Mouse (Mus musculus): ENCODE measurements around the gene Mia2. TPM values are rescaled to one million over a fixed set of nuclear protein-coding genes. Genes with fewer than 3 reads are reported as not detected.

Mia2 gene
- polyA plus RNA-seq, 1 experiment from 2014 or later: 37.2 TPM

GRCm38 (mm10) chr12:59133437-59133999 is 37.9 kb downstream of the Mia2 start:
- Histone ChIP-seq H3K4me2 (replicated peaks) (no peak overlapping the region), H3K27me3 (no peaks in the 10 kb centered on the region), H3K9ac (replicated peaks) (no peak overlapping the region), H3K36me3 (peaks cover 3% of the 10 kb centered on the region; the same call in 1 of the 2 replicates), H3K27ac (replicated peaks) (no peak overlapping the region), H3K4me1 (peaks cover 34% of the 10 kb centered on the region), H3K4me3 (no peak overlapping the region), H3K9me3 (no peaks in the 10 kb centered on the region)
- WGBS: 92% methylated on average over 10 of the region's 10 CpGs
- no peak for ATAC-seq (replicated peaks)

- 94% methylated on average over 4 of the region's 4 CpGs for WGBS
- no peaks in the 10 kb centered on the region for H3K27me3 ChIP-seq
- H3K36me3 ChIP-seq: peaks cover 16% of the 10 kb centered on the region
- H3K9me3 ChIP-seq: no peaks in the 10 kb centered on the region
- no peak overlapping the region for H3K9ac ChIP-seq (replicated peaks)
- no peak for ATAC-seq (replicated peaks)
- H3K4me2 ChIP-seq (replicated peaks): no peak overlapping the region
- no peak overlapping the region for H3K27ac ChIP-seq (replicated peaks)
- H3K4me3 ChIP-seq: no peak overlapping the region
- peaks cover 20% of the 10 kb centered on the region for H3K4me1 ChIP-seq
Measured at GRCm38 (mm10) chr12:59135096-59135495, 39.5 kb downstream of the Mia2 start.

GRCm38 (mm10) chr12:59135533-59136300 is 40.1 kb downstream of the Mia2 start:
- Histone ChIP-seq H3K9ac (replicated peaks) (no peak overlapping the region), H3K4me1 (peaks cover 14% of the 10 kb centered on the region), H3K27ac (replicated peaks) (no peak overlapping the region), H3K27me3 (no peaks in the 10 kb centered on the region), H3K4me3 (no peak overlapping the region), H3K9me3 (no peaks in the 10 kb centered on the region), H3K36me3 (peaks cover 16% of the 10 kb centered on the region), H3K4me2 (replicated peaks) (no peak overlapping the region)
- 94% methylated on average over 13 of the region's 13 CpGs for WGBS
- ATAC-seq (replicated peaks): no peak

GRCm38 (mm10) chr12:59137031-59137430 is 41.4 kb downstream of the Mia2 start:
- 89% methylated on average over 6 of the region's 6 CpGs for WGBS
- peaks cover 26% of the 10 kb centered on the region for H3K36me3 ChIP-seq
- no peak overlapping the region for H3K9ac ChIP-seq (replicated peaks)
- no peak overlapping the region for H3K4me2 ChIP-seq (replicated peaks)
- no peak overlapping the region for H3K4me3 ChIP-seq
- H3K9me3 ChIP-seq: no peaks in the 10 kb centered on the region
- peaks cover 13% of the 10 kb centered on the region for H3K4me1 ChIP-seq
- no peak for ATAC-seq (replicated peaks)
- no peaks in the 10 kb centered on the region for H3K27me3 ChIP-seq
- no peak overlapping the region for H3K27ac ChIP-seq (replicated peaks)

- H3K27ac ChIP-seq (replicated peaks): no peak overlapping the region
- no peak overlapping the region for H3K9ac ChIP-seq (replicated peaks)
- H3K9me3 ChIP-seq: no peaks in the 10 kb centered on the region
- H3K4me1 ChIP-seq: no peaks in the 10 kb centered on the region
- 88% methylated on average over 2 of the region's 2 CpGs for WGBS
- peaks cover 27% of the 10 kb centered on the region for H3K36me3 ChIP-seq
- H3K27me3 ChIP-seq: no peaks in the 10 kb centered on the region
- no peak overlapping the region for H3K4me2 ChIP-seq (replicated peaks)
- no peak overlapping the region for H3K4me3 ChIP-seq
- ATAC-seq (replicated peaks): no peak
Measured at GRCm38 (mm10) chr12:59139372-59139771, 43.8 kb downstream of the Mia2 start.

GRCm38 (mm10) chr12:59145130-59145529 is 49.5 kb downstream of the Mia2 start:
- Histone ChIP-seq H3K36me3 (peaks cover 47% of the 10 kb centered on the region), H3K27me3 (no peaks in the 10 kb centered on the region), H3K9me3 (no peaks in the 10 kb centered on the region), H3K9ac (replicated peaks) (no peak overlapping the region), H3K27ac (replicated peaks) (no peak overlapping the region), H3K4me3 (no peak overlapping the region), H3K4me1 (no peaks in the 10 kb centered on the region), H3K4me2 (replicated peaks) (no peak overlapping the region)
- ATAC-seq (replicated peaks): no peak

- Histone ChIP-seq H3K9ac (replicated peaks) (no peak overlapping the region), H3K4me3 (no peak overlapping the region), H3K9me3 (no peaks in the 10 kb centered on the region), H3K27me3 (no peaks in the 10 kb centered on the region), H3K4me1 (no peaks in the 10 kb centered on the region), H3K27ac (replicated peaks) (no peak overlapping the region), H3K36me3 (peaks cover 60% of the 10 kb centered on the region), H3K4me2 (replicated peaks) (no peak overlapping the region)
- WGBS: 94% methylated on average over 4 of the region's 4 CpGs
- ATAC-seq (replicated peaks): no peak
Measured at GRCm38 (mm10) chr12:59149691-59150090, 54.1 kb downstream of the Mia2 start.

- ATAC-seq (replicated peaks): no peak
- H3K4me2 ChIP-seq (replicated peaks): no peak overlapping the region
- no peak overlapping the region for H3K9ac ChIP-seq (replicated peaks)
- peaks cover 50% of the 10 kb centered on the region for H3K36me3 ChIP-seq
- H3K9me3 ChIP-seq: no peaks in the 10 kb centered on the region
- no peaks in the 10 kb centered on the region for H3K27me3 ChIP-seq
- 74% methylated on average over 2 of the region's 2 CpGs for WGBS
- no peak overlapping the region for H3K27ac ChIP-seq (replicated peaks)
- H3K4me3 ChIP-seq: no peak overlapping the region
- H3K4me1 ChIP-seq: no peaks in the 10 kb centered on the region
Measured at GRCm38 (mm10) chr12:59161091-59161490, 65.5 kb downstream of the Mia2 start.

- 95% methylated on average over 2 of the region's 2 CpGs for WGBS
- H3K9me3 ChIP-seq: no peaks in the 10 kb centered on the region
- no peak overlapping the region for H3K4me2 ChIP-seq (replicated peaks)
- H3K27me3 ChIP-seq: no peaks in the 10 kb centered on the region
- no peak overlapping the region for H3K27ac ChIP-seq (replicated peaks)
- H3K4me3 ChIP-seq: no peak overlapping the region
- H3K4me1 ChIP-seq: no peaks in the 10 kb centered on the region
- peaks cover 44% of the 10 kb centered on the region for H3K36me3 ChIP-seq
- no peak overlapping the region for H3K9ac ChIP-seq (replicated peaks)
- ATAC-seq (replicated peaks): no peak
Measured at GRCm38 (mm10) chr12:59162797-59163196, 67.2 kb downstream of the Mia2 start.

GRCm38 (mm10) chr12:59164522-59164921 is 68.9 kb downstream of the Mia2 start:
- H3K9ac ChIP-seq (replicated peaks): no peak overlapping the region
- no peak overlapping the region for H3K4me3 ChIP-seq
- no peak for ATAC-seq (replicated peaks)
- H3K27ac ChIP-seq (replicated peaks): no peak overlapping the region
- no peaks in the 10 kb centered on the region for H3K27me3 ChIP-seq
- no peaks in the 10 kb centered on the region for H3K9me3 ChIP-seq
- peaks cover 43% of the 10 kb centered on the region for H3K36me3 ChIP-seq
- no peak overlapping the region for H3K4me2 ChIP-seq (replicated peaks)
- 94% methylated on average over 6 of the region's 6 CpGs for WGBS
- no peaks in the 10 kb centered on the region for H3K4me1 ChIP-seq

GRCm38 (mm10) chr12:59166557-59166956 is 71.0 kb downstream of the Mia2 start:
- Histone ChIP-seq H3K27me3 (no peaks in the 10 kb centered on the region), H3K9ac (replicated peaks) (no peak overlapping the region), H3K9me3 (no peaks in the 10 kb centered on the region), H3K4me3 (no peak overlapping the region), H3K4me1 (no peaks in the 10 kb centered on the region), H3K36me3 (peaks cover 39% of the 10 kb centered on the region), H3K4me2 (replicated peaks) (no peak overlapping the region), H3K27ac (replicated peaks) (no peak overlapping the region)
- no peak for ATAC-seq (replicated peaks)
- 93% methylated on average over 4 of the region's 4 CpGs for WGBS

GRCm38 (mm10) chr12:59169935-59170334 is 74.3 kb downstream of the Mia2 start:
- no peaks in the 10 kb centered on the region for H3K4me1 ChIP-seq
- H3K27me3 ChIP-seq: no peaks in the 10 kb centered on the region
- H3K27ac ChIP-seq (replicated peaks): no peak overlapping the region
- no peak for ATAC-seq (replicated peaks)
- WGBS: 78% methylated on average over 4 of the region's 4 CpGs
- H3K9ac ChIP-seq (replicated peaks): no peak overlapping the region
- no peaks in the 10 kb centered on the region for H3K9me3 ChIP-seq
- H3K4me2 ChIP-seq (replicated peaks): no peak overlapping the region
- no peak overlapping the region for H3K4me3 ChIP-seq
- peaks cover 30% of the 10 kb centered on the region for H3K36me3 ChIP-seq

- 93% methylated on average over 3 of the region's 3 CpGs for WGBS
- no peaks in the 10 kb centered on the region for H3K27me3 ChIP-seq
- H3K27ac ChIP-seq (replicated peaks): no peak overlapping the region
- ATAC-seq (replicated peaks): no peak
- H3K4me2 ChIP-seq (replicated peaks): no peak overlapping the region
- H3K36me3 ChIP-seq: peaks cover 55% of the 10 kb centered on the region
- no peaks in the 10 kb centered on the region for H3K9me3 ChIP-seq
- H3K9ac ChIP-seq (replicated peaks): no peak overlapping the region
- no peak overlapping the region for H3K4me3 ChIP-seq
- H3K4me1 ChIP-seq: no peaks in the 10 kb centered on the region
Measured at GRCm38 (mm10) chr12:59177814-59178213, 82.2 kb downstream of the Mia2 start.
